Mouse (Mus musculus): ENCODE data around the gene Ppp3ca.

The Ppp3ca gene

DNA sequence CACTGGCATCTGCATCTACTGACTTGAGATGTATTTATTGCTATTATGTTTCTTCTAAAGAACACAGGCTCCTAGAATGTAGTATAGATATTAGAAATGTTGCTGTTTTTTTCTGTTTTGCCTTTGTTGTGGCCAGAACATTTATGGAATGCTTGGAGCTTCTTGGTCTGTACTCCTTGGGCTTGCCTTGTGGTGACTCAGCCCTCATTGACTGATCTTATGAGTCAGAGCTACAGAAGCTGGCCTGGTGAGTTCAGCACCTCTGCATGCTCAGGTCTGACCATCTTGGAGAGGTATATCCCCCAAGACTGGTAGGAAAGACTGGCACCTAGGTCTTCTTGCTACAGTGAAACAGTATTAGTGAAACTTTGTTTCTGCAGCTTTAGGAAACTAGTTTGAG is 52.6 kb downstream of the Ppp3ca start:
- DNase-seq (ENCODE audit: low spot score in 2 of 2), result no peak

DNA sequence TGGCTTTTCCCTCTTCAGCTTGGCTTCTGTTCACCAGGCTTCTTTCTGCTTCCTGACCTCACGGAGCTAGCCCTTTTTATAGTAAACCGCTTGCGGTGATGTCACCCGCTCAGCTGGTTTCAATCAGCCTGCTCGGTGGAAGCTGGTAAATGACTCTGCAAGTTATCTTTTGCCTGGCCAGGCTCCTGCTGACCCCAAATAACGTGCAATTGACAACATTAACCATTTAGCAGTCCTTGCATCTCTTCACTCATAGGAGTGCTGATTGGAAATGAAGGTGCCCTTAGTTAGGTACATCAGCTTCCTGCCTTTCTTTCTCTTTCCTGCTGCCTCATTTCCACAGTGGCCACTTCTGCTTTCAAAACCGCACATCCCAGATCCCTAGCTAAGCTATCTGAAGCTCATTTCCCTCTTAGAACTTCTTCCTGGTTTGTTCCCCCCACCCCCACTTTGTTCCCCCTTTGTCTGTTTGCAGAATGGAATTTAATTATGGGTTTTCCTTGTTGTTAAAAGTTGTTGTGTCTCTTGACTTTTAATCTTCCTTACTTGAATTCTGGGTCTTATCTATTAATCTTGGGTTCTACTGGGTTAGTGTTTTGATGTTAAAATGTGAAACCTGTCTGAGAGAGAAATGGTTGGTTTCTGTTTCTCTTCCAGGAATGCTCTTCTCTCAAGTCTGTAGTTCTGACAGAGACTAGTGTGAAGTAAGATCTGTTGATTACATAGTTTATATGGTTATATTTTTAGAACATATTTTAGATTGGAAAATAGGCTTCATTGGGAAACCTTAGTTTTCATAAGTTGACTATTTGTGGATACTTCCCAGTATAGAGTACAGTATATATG is 55.6 kb downstream of the Ppp3ca start:
- DNase-seq (ENCODE audit: low spot score in 2 of 2), result peak in 1 of 2 experiments; percentile 56

DNA sequence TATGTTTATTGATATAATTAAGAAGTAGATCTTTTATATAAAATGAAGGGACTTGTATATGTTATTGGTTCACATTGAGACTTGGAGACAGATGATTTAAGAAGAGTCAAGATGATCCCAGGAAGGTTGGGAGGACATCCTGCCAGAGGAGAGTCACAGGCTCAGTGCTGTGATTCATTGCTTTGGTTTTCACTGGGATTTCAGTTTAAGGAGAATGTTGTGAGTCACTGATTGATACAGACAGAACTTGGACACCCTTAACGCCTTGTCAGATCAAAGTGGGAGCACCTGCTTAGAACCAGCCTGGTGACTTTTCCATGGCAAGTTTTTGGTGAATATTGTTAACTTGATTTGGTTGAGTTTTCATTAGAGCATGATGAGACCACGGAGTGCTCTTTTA is 58.0 kb downstream of the Ppp3ca start:
- DNase-seq (ENCODE audit: low spot score in 2 of 2), result no peak

DNA sequence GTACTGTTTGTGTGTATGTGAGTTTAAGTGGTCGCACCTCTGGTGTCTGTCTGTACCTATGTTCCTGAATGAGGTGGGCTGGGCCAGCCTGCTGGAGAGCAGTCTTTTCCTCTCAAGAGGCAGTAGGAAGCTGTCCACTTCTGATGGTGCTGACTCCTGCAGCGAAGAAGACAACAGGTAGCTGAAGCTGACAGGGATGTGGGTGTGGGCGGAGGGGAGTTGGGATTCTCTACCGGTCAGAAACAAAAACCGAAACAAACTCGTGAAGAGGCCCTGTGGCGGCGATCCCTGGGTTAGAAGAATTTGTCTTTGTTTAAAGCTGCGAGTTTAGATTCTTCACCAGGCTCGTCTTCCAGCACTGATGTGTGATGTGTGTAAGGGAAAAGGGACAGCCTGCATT is 60.1 kb downstream of the Ppp3ca start:
- DNase-seq (ENCODE audit: low spot score in 2 of 2), result no peak

DNA sequence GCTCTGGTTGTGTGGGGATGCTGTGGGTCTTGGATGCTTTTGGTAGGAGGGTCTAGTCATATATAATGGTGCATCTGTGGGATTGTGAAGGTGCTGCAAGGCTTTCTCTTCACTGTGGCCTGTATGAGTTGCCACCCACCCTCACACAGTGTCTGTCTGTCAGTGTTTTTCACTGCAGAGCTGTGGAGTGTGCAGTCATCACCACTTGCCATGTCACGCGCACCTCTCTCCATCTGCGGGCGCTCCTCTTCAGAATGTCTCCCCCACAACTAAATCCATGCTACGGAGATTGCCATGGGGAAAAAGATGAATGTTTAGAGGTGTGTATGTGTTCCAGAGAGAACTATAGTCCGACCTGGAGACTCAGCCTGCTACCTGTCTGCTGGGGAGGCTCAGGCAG is 61.7 kb downstream of the Ppp3ca start:
- DNase-seq (ENCODE audit: low spot score in 2 of 2), result no peak

DNA sequence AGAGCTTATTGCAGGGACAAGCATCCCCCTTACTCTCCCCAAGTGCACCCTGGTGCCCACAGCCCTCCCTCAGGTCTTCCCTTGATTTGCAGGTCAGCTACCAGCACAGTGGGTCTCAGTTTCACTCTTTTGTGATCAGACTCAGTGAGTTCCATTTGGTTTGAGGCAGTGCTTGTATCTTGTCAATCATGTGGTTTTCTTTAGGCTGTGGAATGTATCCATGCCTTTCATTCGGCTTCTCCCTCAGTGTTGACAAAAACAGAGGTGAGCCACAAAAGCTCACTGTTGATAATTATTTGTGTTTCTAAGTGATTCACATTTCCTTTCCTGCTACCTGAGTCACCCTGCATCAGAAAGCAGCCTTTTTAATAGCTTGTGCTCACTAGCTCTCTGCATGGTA is 66.1 kb downstream of the Ppp3ca start:
- DNase-seq (ENCODE audit: low spot score in 2 of 2), result no peak

DNA sequence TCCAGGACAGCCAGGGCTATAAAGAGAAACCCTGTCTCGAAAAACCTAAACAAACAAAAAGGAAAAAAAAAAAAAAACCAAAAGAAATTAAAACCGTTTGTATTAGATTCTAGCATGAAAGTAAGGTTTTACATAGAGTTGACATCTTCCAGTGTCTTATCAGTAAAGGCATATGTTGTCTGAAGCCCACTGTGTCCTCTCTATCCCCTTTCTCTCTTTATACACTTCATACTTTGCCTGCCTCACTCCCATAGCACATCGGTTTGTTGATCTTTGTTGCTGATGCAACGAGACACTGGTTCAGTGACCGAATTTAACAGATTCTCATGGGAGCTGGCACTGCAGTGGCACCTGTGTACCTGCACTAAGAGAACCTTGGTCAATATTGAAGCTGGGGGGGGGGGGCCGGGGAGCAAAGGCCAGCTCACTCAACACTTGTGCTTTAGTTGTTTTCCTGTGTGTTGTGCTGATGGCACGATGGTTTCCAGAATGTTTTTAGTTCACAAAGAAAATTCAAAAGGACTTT is 66.9 kb downstream of the Ppp3ca start:
- no peak for DNase-seq (ENCODE audit: low spot score in 2 of 2)

DNA sequence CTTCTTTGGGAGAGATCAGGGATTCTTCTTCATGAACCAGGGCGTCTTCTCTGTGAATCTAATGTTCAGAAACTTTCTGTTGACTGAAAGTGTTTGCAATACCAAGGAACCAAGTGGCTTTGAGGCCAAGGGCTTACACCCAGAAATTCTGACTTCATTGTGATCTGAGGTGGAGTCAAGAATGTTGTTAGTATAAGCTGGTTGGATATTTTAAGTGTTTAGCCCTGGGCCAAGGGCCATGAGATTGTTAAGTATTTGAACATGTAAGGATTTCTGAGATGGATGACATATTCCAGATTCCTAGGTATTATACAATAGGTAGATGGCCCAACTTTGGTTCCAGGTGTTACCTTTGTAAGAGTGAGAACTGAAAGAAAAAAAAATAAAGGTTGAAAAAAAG is 68.5 kb downstream of the Ppp3ca start:
- DNase-seq (ENCODE audit: low spot score in 2 of 2), result no peak

DNA sequence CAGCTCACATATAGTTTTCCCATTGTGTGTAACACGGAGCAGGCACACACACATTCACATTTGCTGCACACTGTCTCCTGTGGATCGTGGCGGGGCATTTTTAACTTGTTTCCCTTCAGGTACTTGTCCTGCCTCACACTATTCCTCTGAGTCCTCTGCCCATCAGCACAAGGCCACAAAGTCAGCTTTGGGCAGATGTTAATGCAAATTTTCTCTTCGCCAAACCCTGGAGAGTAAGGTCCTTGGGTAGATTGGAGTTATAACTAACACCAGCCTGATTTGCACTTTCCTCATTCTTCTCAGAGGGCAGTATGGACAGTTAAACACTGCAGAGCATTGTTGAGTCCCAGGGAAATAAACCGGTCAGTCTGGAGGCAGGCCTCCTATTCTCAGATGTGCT is 69.0 kb downstream of the Ppp3ca start:
- DNase-seq (ENCODE audit: low spot score in 2 of 2), result no peak

DNA sequence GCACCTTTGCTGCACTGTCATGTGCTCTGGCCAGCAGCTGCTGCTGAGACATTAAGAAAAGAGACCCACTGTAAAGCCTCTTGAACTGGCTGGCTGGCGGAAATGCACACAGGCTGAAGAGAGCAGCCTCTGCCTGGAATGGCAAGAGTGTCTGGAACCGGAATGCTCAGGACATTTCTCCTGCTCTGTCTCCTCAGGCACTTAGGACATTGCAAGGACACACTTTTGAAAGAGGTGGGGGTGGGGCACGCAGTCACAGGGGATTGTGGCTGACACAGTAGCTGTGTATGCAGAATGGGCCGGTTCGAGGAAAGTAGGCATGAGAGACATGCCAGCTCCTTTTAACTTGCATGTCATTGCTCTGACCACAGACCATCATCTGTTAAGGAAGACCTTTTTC is 71.7 kb downstream of the Ppp3ca start:
- no peak for DNase-seq (ENCODE audit: low spot score in 2 of 2)

DNA sequence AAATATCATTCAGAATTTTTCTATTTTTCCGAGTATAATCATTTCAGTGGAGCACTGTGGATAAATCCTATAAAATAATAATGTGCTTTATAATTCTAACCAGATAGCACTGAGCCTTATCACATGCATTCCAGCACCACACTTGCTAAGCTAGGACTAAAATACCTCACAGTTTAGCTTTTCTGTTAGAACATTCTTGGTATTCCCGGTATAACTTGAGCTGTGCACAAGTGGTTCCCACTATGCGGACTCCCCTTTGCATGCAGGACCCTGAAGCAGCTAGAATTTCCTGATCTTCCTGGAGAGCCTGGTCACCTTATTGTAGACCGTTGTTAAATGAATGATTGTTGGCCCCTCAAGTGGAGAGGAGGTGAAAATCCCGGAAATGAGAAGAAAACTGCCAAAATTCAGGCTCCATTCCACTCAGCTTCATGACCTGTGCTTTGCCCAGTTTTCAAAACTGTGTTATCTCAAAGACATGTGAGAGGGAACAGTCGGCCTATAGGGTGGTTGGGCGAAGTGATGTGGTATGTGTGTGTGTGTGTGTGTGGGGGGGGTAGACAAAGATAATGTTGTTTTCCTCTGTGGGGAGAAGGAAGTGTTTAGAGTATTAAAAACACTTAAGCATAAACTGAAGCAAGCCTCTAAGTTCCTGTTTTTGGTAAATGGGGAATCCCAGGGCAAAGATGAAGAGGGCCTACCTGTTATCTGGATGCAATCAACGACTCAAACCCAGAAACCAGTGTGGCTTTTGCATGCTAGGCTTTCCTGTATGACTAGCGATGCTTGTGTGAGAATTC is 72.5 kb downstream of the Ppp3ca start:
- no peak for DNase-seq (ENCODE audit: low spot score in 2 of 2)

DNA sequence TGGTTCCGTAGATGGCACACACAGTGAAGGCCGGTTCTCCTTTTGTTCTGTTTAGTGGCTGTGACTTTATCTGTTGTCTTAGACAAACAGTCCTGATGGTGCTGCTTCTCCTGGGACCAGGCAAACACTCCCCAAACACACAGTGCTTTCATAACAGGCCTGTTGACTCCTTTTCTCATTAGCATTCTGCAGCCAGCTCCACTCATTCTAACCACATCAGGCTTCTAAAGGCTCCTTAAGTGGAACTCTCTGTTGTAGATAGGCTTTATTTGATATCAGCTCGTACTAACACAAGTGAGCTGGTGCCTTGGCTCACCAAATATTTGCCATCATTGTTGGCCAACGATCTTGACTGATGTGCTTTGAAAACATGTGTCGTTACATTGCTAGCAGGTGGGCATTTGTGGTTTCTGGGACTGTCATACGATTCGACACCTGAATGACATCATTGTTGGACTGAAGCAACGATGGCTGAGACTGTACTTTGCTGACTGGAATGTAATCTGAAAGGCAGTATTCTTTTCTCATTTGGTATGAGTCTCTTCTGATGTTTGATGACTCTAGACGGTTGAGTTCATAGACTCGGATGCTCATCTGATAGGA is 74.5 kb downstream of the Ppp3ca start:
- no peak for DNase-seq (ENCODE audit: low spot score in 2 of 2)

DNA sequence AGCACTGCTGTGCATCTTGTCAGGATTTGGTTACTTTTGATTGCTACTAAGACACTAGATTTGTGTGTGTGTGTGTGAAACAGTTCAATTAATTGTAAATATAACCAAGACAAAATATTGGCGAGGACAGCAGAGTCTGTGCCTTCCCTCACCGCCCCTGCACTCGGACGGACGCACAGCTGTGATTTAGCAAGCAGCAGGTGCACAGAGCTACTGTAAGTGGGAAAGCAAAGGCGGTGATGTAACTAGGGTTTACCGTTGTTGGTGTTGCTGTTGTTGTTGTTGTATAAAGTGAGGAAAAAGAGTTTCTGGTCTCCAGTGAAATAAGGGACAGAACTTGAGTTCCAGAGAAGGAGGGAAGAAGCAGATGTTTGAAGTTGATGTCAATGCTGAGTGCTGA is 75.5 kb downstream of the Ppp3ca start:
- no peak for DNase-seq (ENCODE audit: low spot score in 2 of 2)

DNA sequence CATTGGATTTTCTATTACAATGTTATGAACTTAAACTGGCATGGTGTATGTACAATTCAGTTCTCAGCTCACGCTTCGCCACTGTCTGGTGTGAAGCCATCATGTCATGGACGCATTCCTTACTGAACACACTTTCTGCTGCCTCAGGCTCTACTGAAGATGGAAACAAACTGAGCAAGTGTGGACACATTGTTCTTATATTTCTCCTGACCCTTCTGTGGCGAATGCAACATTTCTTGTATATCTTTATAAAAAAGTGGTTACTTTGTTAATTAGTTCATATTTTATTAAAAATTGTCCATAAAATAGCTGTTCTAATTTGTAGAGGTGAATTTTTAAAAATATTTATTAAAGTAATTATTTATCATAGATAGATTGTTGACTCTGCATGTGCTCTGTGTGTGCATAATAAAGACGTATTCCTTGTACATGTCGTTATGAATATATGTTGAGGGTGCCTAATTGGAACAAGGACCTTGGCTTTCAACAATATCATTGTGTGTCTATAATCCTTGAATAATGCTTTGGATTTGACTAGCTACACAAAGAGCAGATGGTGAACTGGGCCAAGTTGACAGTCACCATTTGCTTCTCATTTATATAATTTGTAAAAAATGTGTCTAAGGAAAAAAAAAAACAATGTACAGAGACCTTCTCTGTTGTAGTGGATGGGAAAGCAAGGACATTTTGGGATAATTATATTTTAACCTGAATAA is 79.0 kb downstream of the Ppp3ca start:
- DNase-seq (ENCODE audit: low spot score in 2 of 2), result no peak

DNA sequence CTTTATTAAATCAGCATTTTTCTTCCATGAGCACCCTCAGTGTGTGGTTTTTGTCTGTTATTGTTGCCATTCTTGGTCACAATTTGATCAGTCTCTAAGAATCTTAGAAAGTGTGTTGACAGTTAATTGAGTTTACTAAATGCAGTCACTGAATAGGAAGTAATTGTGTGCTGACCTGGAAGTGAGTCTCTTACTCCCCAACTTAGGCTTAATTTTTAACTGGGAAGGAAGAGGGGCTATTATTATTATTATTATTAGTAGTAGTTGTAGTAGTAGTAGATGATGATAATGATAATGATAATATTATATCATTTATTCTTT is 79.5 kb downstream of the Ppp3ca start:
- DNase-seq (ENCODE audit: low spot score in 2 of 2), result no peak

DNA sequence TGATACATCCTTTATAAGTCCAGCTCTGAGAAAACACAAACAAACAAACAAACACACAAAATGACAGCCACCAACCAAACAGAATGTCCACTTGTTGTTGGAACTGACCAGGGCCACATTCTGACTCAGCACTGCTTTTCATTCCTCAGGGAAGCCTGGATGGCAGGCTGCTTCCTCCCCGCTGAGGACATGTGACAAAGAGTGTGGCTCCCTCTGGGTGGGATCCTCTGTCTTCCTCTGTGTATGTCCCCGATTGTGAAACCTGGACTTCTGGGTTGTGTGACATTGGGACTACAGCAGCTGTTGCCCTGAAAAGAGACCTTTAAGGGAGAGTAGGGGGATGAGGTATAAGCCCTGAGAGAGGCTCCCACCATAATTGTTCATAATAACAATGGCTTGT is 80.0 kb downstream of the Ppp3ca start:
- DNase-seq (ENCODE audit: low spot score in 2 of 2), result no peak

DNA sequence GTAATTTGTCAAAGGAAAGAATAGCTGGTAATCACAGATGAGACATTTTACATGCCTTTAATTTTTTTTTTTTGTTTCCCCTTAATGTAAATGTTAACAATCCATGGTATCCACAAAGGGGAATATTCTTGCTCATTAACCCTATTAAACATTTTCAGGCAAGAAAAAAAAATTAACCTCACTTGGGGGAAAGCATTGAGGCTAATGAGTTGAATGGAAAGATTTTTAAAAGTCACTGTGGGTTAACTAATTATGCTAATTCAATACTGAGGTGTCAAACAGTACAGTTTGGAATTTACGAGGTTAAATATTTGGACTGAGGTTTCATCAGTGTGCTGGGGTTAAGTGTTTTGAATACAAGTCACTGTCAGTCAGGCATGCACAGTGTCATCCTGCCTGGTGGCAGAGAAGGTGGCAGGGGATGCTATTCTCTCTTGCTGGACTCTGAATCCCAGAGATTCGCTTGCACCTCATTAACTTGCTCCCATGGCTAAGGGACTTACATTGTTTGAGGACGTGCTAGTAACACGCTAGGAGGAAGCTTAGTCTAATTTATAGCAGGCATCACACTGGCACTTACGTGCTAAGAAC is 82.3 kb downstream of the Ppp3ca start:
- no peak for DNase-seq (ENCODE audit: low spot score in 2 of 2)

DNA sequence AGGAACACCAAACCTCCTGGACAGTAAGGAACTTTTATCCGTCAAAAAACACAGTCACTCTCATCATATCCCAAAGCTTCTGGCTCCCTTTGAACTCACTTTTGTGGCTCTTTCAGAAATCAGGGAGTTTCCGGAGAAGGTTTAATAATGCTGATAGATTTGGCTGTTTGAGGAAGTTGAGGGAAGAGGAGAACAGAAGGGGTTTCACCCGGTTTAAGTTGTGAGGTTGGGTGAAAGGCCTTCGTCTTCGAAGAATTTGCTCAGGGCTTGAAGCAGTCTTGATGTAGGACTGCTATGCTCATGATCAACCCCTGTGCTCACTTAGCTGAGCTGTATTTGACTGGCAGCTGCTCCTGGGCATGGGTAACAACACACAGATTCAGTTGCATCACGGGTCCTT is 86.2 kb downstream of the Ppp3ca start:
- DNase-seq (ENCODE audit: low spot score in 2 of 2), result no peak

DNA sequence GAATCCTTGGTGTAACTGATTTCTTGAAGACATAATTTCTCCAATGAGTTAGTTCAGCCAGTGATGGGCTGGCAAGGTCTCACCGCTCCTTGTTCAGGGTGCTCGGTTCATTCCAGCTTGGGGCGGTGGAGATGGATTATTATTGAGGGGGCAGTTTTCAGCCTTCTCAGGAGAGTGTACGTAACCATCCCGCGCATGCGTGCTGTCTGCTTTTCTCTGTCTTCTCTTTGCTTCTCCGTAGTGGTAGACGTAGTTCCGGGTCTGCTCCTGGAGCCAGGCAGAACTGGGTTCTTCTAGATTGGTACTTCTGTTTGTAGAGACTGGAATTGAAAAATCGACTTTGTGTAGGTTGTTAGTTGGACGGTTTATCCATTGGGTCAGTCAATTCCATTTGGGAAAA is 89.5 kb downstream of the Ppp3ca start:
- DNase-seq (ENCODE audit: low spot score in 2 of 2), result no peak

DNA sequence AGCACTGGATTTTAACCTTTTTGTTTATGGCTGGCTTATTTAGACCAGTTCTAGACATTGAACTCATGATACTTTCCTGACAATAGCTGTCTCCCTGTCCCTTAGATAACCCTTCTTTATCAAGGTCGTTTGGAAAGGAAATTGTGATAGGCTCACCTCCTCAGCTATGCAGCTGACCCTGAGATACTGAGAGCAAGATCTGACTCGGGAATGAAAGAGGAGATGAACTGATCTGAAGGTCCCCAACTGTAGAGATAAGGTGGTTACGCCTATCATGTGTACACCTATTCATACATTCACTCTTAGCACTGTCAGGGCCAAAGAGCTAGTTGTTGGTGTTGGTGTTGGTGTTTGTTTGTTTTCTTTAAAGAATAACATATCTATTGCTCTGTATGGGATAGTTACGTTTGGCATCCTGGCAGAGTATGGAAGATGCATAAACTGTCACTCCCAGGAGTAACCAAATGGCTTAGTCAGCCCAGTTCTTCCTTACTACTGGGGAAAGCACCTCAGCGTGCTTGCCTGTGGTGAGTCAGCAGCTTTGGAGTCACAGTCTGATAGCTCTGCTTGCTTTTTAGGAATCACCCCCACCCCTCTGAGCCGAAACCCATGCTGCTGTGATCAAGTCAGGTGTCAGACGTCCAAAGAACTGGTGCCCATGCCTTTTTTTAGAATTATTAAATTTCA is 91.5 kb downstream of the Ppp3ca start:
- DNase-seq (ENCODE audit: low spot score in 2 of 2), result no peak

DNA sequence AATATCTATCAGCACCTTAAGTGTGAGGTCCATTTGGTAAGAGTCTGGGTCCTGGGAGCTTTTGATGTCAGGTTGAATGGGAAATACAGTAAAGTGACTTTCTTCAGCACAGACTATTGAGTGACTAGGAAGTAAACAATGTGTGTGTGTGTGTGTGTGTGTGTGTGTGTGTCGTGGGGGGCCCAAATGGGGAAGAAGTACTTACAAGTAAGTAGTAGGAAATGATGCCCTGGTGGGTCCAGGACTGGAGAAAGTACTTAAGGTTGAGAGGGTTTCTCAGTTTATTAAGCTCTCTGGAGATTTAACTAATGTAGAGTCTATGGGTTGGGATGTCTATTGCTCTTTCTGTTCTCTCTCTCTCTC is 92.0 kb downstream of the Ppp3ca start:
- DNase-seq (ENCODE audit: low spot score in 2 of 2), result no peak
